Mouse (Mus musculus) ES-E14 (cell line): ENCODE results near the gene Tob1.

ENCODE experiments used
- CHD2 ChIP-seq: IDR thresholded peaks from 2 replicates; pipeline ENCODE4 v1.6.1; 2014; ENCODE audit warnings: mild to moderate bottlenecking, low read depth, low read length, inconsistent platforms
- ZC3H11A ChIP-seq: IDR thresholded peaks from 2 replicates; pipeline ENCODE4 v1.6.1; 2012; ENCODE audit warnings: low read depth, mild to moderate bottlenecking, inconsistent platforms, low read length, borderline replicate concordance

GRCm38 (mm10) chr11:94239706-94240105, 28.5 kb downstream of the Tob1 start:
- TF ChIP-seq ZC3H11A, result no peak
- TF ChIP-seq CHD2, result no peak
